Mouse (Mus musculus) embryonic facial prominence, embryonic 12.5 days (tissue): ENCODE data around the gene Eme2. TPM values are rescaled to one million over a fixed set of nuclear protein-coding genes. Genes with fewer than 3 reads are reported as not detected.
A peak's percentile ranks its signal among the peaks of the same experiment; 100 is the strongest.
"Not testable (repeated sequence)": the region's sequence is repeated elsewhere in the genome, so short reads cannot be mapped to it uniquely, and the experiment has no call there.

Source experiments
- ATAC-seq: fragments of 200-750 bp; cut with Nextera tagmentation; 2 replicates; pipeline ENCODE4 v1.8.0; 2017; ENCODE audit not compliant: insufficient number of reproducible peaks, insufficient read depth, low FRiP score, low TSS enrichment
- H3K27ac ChIP-seq: fragments of 300-500 bp; sonication (generic); 2 replicates; pipeline ENCODE4 v1.5.1; 2016; ENCODE audit warnings: mild to moderate bottlenecking
- H3K27me3 ChIP-seq: fragments of 300-500 bp; sonication (generic); 2 replicates; pipeline ENCODE4 v1.6.1; 2016; ENCODE audit warnings: mild to moderate bottlenecking, moderate library complexity
- H3K36me3 ChIP-seq: fragments of 300-500 bp; sonication (generic); 2 replicates; pipeline ENCODE4 v1.6.1; 2016; ENCODE audit warnings: mild to moderate bottlenecking
- H3K4me1 ChIP-seq: fragments of 300-500 bp; sonication (generic); 2 replicates; pipeline ENCODE4 v1.6.1; 2016
- H3K4me2 ChIP-seq: fragments of 300-500 bp; sonication (generic); replicated peaks from 2 replicates; pipeline ENCODE4 v1.6.1; 2016; ENCODE audit warnings: mild to moderate bottlenecking, moderate library complexity
- H3K4me3 ChIP-seq: fragments of 300-500 bp; sonication (generic); 2 replicates; pipeline ENCODE4 v1.5.1; 2016; ENCODE audit warnings: mild to moderate bottlenecking
- H3K9ac ChIP-seq: fragments of 300-500 bp; sonication (generic); 2 replicates; pipeline ENCODE4 v1.6.1; 2016; ENCODE audit warnings: mild to moderate bottlenecking, moderate library complexity
- H3K9me3 ChIP-seq: fragments of 300-500 bp; sonication (generic); 2 replicates; pipeline ENCODE4 v1.6.1; 2016; ENCODE audit warnings: mild to moderate bottlenecking, moderate library complexity
- WGBS: fragments of 180-500 bp; shearing (Covaris S2); methylation state at CpG from one replicate; pipeline ENCODE4 v1.1.7; 2016; 5-methylcytosine and 5-hydroxymethylcytosine counted together
- polyA plus RNA-seq: library from polyadenylated mRNA; unstranded; fragments of >200 nt; fragmentation: Nextera tagmentation; extraction: Ambion mirVana; gene quantifications from 2 replicates; pipeline ENCODE4 v1.2.1, GENCODE M21; 2016

Eme2 gene
- 38.7 and 42.4 TPM in 2 replicates for polyA plus RNA-seq

DNA sequence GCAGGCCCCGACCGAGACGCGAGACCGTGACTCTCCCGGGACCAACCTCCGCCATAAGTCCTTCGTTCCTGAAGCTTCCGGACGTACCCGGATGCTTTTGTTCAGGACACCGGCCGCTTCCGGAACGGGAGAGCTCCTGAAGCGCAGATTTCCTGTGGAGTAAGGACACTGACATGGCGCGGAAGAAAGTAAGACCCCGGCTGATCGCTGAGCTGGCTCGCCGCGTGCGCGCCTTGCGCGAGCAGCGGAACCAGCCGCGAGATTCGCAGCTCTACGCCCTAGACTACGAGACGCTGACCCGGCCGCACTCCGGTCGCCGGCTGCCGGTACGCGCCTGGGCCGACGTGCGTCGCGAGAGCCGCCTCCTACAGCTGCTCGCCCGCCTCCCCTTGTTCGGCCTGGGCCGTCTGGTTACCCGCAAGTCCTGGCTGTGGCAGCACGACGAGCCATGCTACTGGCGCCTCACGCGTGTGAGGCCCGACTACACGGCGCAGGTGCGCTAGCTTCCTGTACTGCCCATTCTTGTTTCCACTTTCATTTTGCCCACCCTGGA is at the start of gene Eme2, which contains the start of gene Mrps34:
Eme2 (minus strand) TSS at position 93 of the 553 bp plus-strand sequence.
Mrps34 (plus strand) TSS at position 122 of the 553 bp plus-strand sequence.
- H3K9me3 ChIP-seq = no peaks in the 10 kb centered on the region
- no peaks in the 10 kb centered on the region for H3K27me3 ChIP-seq
- peak within 1 kb of the TSS; percentile 89 for H3K27ac ChIP-seq
- WGBS = under 1% methylated on average over 62 of the region's 62 CpGs
- peak within 1 kb of the TSS; percentile 86 for H3K4me3 ChIP-seq
- H3K4me1 ChIP-seq = peaks cover 25% of the 10 kb centered on the region
- H3K36me3 ChIP-seq = peaks cover 66% of the 10 kb centered on the region
- peak within 1 kb of the TSS; percentile 98 for H3K4me2 ChIP-seq
- ATAC-seq = no peak
- H3K9ac ChIP-seq = peak within 1 kb of the TSS; percentile 92

DNA sequence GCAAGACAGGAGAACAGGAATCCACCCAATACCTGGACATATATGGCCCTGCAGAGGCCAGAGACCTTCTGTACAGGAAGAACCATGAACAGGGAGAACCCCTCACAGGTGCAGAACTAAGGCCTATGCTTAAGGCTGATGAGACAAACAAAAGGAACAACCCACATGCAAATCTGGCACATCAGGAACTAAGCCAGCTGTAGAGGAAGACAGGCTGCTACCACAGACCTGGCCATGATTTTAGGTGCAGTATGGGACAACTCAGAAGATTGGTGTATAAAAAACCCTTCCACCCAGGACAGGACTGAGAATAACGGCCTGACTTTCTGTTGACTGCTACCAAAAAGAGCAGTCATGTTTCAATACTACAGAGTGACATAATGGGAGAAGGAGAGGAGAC is 48.7 kb upstream of the Eme2 start:
- not testable (repeated sequence) for H3K27ac ChIP-seq, H3K4me3 ChIP-seq, H3K4me2 ChIP-seq, ATAC-seq, H3K9me3 ChIP-seq, H3K27me3 ChIP-seq, H3K4me1 ChIP-seq, H3K9ac ChIP-seq
- peaks cover 54% of the 10 kb centered on the region for H3K36me3 ChIP-seq
- 88% methylated on average over 1 of the region's 1 CpGs for WGBS

DNA sequence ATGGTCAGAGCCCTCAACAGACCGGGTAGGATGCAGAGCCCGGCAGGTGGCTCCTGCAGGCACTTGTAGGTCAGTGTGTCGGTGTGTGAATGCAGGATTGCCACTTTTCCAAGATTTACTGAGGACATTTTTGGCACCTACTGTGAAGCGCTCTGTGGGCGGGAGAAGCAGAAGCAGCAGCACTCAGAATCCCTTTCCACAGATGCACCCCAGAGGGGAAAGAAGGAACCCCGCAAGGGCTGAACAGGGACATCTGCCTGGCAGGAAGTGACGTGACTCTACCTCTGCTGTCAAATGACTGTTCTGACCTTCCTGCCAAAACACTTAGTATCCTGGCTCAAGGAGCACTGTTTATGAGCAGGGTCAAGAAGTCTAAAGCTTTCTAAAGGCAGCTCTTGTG is 48.1 kb upstream of the Eme2 start:
- no peak for ATAC-seq
- Histone ChIP-seq H3K9ac (no peak overlapping the region), H3K9me3 (no peaks in the 10 kb centered on the region), H3K4me3 (no peak overlapping the region), H3K4me2 (no peak overlapping the region), H3K27me3 (no peaks in the 10 kb centered on the region), H3K27ac (no peak overlapping the region), H3K4me1 (no peaks in the 10 kb centered on the region), H3K36me3 (peaks cover 49% of the 10 kb centered on the region)
- WGBS = 91% methylated on average over 7 of the region's 7 CpGs

DNA sequence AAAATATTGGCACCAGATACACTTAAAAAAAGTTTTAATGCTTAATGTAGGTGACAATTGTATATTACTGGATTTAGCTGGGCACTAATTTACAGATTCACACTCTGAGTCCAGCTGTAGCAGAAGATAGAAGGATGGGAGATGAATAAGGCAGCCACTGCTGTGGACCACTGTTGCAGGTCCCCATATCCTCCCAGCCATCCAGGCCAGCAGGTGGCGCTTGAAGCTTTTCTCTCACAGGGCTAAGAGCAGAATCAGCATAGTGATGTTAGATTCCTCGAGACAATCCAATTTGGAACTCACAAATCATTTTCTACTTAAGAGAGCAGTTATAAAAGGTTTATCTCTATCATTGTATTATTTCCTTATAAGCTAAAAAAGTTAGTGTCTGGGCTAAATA is 47.6 kb upstream of the Eme2 start:
- not testable (repeated sequence) for H3K4me3 ChIP-seq, H3K27ac ChIP-seq, H3K4me1 ChIP-seq, H3K4me2 ChIP-seq, H3K27me3 ChIP-seq, H3K9me3 ChIP-seq, H3K9ac ChIP-seq
- WGBS = 19% methylated on average over 2 of the region's 2 CpGs
- peaks cover 43% of the 10 kb centered on the region for H3K36me3 ChIP-seq
- ATAC-seq = 0 out of 2 replicates have a peak, but pooled peaks have one; percentile 74

DNA sequence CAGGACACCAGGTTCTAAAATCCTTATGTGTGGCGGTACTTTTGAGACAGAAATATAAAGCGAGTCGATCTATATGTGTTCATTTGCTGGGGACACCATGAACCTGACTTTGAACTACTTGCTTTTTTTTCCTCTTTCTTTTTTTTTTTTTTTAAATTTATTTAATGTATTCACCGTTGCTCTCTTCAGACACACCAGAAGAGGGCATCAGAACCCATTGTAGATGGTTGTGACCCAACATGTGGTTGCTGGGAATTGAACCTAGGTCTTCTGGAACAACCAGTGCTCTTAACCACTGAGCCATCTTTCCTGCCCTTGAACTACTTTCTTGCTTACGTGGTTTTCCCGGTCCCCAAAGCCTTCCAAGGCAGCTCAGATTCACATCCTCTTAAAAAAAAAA is 42.4 kb upstream of the Eme2 start:
- Histone ChIP-seq H3K36me3 (no peaks in the 10 kb centered on the region), H3K4me1 (peaks cover 15% of the 10 kb centered on the region), H3K4me2 (peak overlapping the region; percentile 77), H3K9ac (peak overlapping the region; percentile 90), H3K4me3 (peak overlapping the region; percentile 98), H3K27ac (peak overlapping the region; percentile 81), H3K27me3 (no peaks in the 10 kb centered on the region), H3K9me3 (no peaks in the 10 kb centered on the region)
- WGBS = 50% methylated on average over 6 of the region's 6 CpGs
- no peak; the same call in 1 of the 2 replicates for ATAC-seq

DNA sequence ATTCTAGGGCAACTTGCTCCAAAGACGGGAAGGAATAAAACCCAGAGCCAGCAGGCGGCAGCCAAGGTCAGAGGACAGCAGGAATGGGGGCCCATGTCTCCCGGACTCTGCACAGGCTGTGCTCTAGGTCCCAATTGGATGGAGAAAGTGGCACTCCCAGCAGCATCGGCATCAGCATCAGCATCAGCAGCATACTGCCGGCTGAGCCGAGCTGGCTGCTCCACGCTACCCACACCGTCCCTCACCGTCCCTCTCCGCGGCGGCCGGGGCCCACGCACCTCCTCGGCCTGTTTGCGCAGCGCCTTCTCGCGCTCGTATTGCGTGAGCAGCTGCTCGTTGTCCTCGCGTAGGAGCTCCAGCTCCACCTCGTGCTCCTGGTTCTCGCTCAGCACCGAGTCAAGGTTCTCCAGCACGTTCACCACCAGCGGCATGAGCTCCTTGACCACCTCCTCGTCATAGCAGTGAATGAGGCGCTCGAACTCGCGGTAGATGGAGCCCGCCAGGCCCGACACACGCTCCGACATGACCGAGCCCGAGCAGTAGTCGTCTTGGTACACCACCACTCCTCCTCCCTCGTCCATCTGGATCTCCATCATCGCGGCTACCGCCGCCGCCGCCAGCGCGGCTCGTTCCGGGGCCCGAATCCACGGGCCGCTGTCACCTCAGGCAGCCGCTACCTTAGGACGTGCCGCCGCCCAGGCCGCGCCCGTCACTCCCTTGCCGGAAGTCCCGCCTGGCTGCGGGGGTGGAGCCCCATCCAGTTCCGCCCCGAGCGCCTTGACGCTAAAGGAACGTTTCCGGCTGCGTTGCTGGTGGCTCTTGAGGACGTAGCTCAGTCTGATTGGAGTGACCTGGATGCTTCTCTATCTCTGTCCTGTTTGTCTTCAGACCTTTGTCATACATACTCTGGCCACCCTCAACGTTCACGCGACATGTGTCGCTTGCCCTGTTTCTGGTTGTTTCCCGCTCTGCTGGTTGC is 41.7 kb upstream of the Eme2 start, which contains the start of gene Mapk8ip3:
Mapk8ip3 (minus strand) TSS at position 719 of the 979 bp plus-strand sequence.
- H3K27me3 ChIP-seq = no peaks in the 10 kb centered on the region
- peaks cover 15% of the 10 kb centered on the region for H3K4me1 ChIP-seq
- no peaks in the 10 kb centered on the region for H3K9me3 ChIP-seq
- WGBS = under 1% methylated on average over 78 of the region's 78 CpGs
- peak within 1 kb of the TSS; percentile 98 for H3K4me3 ChIP-seq
- peak; percentile 97 for ATAC-seq
- H3K4me2 ChIP-seq = peak within 1 kb of the TSS; percentile 77
- H3K36me3 ChIP-seq = no peaks in the 10 kb centered on the region
- H3K9ac ChIP-seq = peak within 1 kb of the TSS; percentile 90
- H3K27ac ChIP-seq = peak within 1 kb of the TSS; percentile 81

DNA sequence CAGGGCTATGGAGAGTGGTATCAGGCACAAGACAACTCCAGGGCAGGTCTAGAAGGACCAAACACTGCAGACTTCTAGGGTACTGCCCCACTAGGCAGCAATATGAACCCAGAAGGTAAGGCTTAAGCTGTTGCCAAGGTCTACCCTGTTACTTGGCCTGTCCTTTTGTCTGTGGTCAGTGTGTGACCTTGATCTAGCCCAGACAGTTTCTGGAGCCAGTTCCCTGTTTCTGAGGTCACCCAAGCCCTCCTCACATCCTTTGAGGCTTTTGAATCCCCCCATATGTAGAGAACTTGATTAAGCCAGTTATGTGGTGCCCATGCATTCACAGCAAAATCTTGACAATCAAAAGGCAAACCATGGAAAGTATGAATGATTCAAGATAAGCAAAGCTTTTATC is 40.8 kb upstream of the Eme2 start:
- peaks cover 15% of the 10 kb centered on the region for H3K4me1 ChIP-seq
- ATAC-seq = no peak
- H3K4me2 ChIP-seq = peak overlapping the region; percentile 77
- H3K9me3 ChIP-seq = no peaks in the 10 kb centered on the region
- H3K27ac ChIP-seq = no peak overlapping the region
- peak overlapping the region; percentile 98 for H3K4me3 ChIP-seq
- H3K36me3 ChIP-seq = peaks cover 5% of the 10 kb centered on the region; the same call in 1 of the 2 replicates
- H3K27me3 ChIP-seq = no peaks in the 10 kb centered on the region
- peak overlapping the region; percentile 90 for H3K9ac ChIP-seq

DNA sequence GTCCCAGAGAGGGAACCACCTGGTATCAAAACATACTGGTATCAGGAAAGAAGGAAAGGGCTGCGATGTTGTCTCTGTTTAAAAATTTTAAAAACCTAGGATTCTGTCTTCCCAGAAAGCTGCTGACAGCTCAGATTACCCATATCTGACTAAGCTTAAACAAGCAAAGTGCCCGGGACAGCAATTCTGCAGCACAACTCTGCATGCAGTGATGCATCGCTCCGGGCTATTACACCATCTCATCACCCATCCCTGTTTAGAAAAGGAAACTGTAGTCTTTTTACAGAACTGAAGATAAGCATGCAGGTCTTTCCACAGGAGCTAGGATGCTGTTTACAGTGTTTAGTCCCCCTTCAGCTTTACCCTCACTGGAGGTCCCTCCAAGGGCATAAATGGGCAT is 40.0 kb upstream of the Eme2 start:
- peak overlapping the region; percentile 77 for H3K4me2 ChIP-seq
- H3K36me3 ChIP-seq = peaks cover 5% of the 10 kb centered on the region; the same call in 1 of the 2 replicates
- peaks cover 15% of the 10 kb centered on the region for H3K4me1 ChIP-seq
- no peak for ATAC-seq
- no peak overlapping the region for H3K27ac ChIP-seq
- peak overlapping the region; percentile 90 for H3K9ac ChIP-seq
- H3K27me3 ChIP-seq = no peaks in the 10 kb centered on the region
- 80% methylated on average over 4 of the region's 4 CpGs for WGBS
- H3K9me3 ChIP-seq = no peaks in the 10 kb centered on the region
- peak overlapping the region; percentile 98 for H3K4me3 ChIP-seq

DNA sequence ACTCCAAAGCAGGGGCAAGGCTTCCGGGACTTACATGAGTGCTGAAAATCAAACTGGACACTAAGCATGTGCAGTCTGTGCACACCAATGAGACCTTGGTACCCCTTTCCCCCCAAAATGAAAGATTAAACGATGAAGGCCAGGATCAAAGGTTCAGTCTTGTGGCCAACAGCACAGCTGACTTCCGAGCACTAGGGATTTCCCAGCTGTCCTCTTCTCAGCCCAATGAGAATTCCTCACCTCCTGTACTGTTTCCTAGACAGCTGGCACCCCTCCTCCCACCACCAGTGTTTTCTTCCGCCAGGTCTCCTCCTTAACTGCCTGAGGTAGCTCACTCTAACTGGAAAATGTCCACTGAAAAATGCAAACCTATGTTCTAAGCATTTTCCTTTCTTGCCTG is 38.3 kb upstream of the Eme2 start:
- H3K36me3 ChIP-seq = peaks cover 12% of the 10 kb centered on the region; the same call in 1 of the 2 replicates

DNA sequence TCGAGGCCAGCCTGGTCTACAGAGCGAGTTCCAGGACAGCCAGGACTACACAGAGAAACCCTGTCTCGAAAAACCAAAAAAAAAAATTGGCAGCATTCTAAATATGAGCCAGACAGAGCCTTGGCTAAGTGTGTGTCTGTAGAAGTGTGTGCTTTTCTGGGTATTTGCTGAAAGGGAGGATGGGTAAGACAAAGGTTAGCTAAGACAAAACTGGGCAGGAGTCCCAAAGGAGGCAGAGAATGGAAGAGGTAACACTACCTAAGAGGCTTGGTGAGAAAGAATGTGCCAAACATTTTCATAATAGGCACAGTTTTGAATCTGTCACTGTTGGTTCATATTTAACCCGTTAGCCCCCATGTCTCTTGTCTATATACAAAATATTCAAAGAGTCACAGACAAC is 37.5 kb upstream of the Eme2 start:
- H3K27ac ChIP-seq = no peak overlapping the region
- H3K9me3 ChIP-seq = no peaks in the 10 kb centered on the region
- H3K27me3 ChIP-seq = no peaks in the 10 kb centered on the region
- ATAC-seq = no peak
- H3K4me2 ChIP-seq = no peak overlapping the region
- peaks cover 18% of the 10 kb centered on the region for H3K36me3 ChIP-seq
- 87% methylated on average over 4 of the region's 4 CpGs for WGBS
- H3K4me3 ChIP-seq = no peak overlapping the region
- no peak overlapping the region for H3K9ac ChIP-seq
- H3K4me1 ChIP-seq = peaks cover 15% of the 10 kb centered on the region

More for the DNA sequence above, 38.3 kb upstream of the Eme2 start:
- Histone ChIP-seq H3K9ac (no peak overlapping the region), H3K4me2 (no peak overlapping the region), H3K4me3 (no peak overlapping the region), H3K27ac (no peak overlapping the region), H3K27me3 (no peaks in the 10 kb centered on the region), H3K9me3 (no peaks in the 10 kb centered on the region), H3K4me1 (peaks cover 15% of the 10 kb centered on the region)
- WGBS = 84% methylated on average over 4 of the region's 4 CpGs
- no peak for ATAC-seq

DNA sequence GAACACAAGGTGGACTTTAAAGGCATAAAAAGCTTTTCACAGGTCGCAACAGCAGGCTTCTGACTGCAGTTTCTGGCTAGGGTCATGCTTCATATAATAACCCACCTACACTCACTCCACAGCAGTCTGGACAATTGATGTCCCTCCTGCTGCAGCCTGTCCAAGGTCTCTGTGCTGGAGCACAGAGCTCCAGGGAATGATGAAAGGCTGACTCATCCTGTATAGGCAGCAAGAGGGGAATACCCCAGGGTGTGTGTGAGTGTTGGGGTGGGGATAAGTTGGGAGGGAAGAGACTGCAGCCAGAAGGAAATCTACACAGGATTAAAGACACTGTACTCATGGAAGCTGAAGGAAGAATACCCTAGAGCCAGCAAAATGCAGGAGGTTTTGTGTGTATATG is 34.6 kb upstream of the Eme2 start:
- Histone ChIP-seq H3K36me3 (peaks cover 34% of the 10 kb centered on the region), H3K9ac (no peak overlapping the region), H3K9me3 (no peaks in the 10 kb centered on the region), H3K27me3 (no peaks in the 10 kb centered on the region), H3K4me3 (no peak overlapping the region), H3K4me1 (peaks cover 1% of the 10 kb centered on the region), H3K4me2 (no peak overlapping the region), H3K27ac (no peak overlapping the region)
- 85% methylated on average over 1 of the region's 1 CpGs for WGBS
- no peak for ATAC-seq

DNA sequence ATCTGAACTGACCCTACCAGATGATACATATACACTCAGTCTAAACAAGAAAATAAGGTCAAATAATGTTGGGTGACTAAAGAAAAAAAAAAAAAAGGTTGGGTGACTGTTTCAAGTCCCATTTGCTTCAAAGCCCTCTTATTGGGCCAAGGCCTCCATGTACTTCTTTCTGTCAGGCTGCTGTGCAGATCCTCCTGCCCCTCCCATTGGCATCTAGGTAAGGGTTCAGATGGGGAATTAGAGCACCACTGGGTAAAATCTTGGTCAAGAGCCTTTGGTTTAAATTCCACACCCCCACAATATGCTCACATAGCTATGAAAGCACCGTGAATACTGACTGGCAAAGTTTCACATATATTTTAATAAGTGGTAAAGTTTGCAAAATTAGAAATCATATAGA is 28.4 kb upstream of the Eme2 start:
- Histone ChIP-seq H3K27me3 (no peaks in the 10 kb centered on the region), H3K4me3 (no peak overlapping the region), H3K4me1 (no peaks in the 10 kb centered on the region), H3K36me3 (peaks cover 81% of the 10 kb centered on the region), H3K27ac (no peak overlapping the region), H3K4me2 (no peak overlapping the region), H3K9ac (no peak overlapping the region), H3K9me3 (no peaks in the 10 kb centered on the region)
- WGBS = 91% methylated on average over 1 of the region's 1 CpGs
- no peak for ATAC-seq
